ENCODE assay signal across 19 mouse cellular contexts in the genomic region with DNA sequence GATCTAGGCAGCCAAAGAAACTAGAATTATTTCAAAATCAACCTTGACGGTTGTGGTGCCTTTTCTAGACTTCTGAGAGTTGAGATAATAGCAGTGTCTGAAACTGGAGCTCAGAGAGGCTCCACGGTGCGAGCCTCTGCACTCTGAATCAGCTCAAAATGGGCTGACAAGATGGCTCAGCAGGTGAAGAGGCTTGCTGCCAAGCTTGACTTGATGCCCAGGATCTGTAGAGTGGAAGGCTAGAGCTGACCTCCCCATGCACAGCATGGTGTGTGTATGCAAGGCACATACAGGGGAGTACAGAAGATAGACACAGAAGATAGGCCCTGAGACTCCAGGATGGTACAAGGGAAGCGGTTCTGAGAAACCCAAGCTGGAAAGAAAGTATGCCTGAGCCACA.
DNase-seq lines count a peak whose midpoint lies in the region; TF ChIP-seq lines count a peak whose summit lies in the region.
"Had no signal": no experiment of that assay in that cellular context is flagged by ENCODE, and none has a peak within 500 bp of the region (broad histone marks: within the 10 kb centered on the region; RNA-seq: fewer than 3 reads in every experiment).

No protein-coding gene starts in this region.

- no peak for TF ChIP-seq CTCF in cerebellum, adult 2 months (IDR thresholded peaks at IDR 0.05; ENCODE audit: borderline replicate concordance, insufficient read depth, low read depth, low read length)

- no peak overlapping the region for H3K4me3 ChIP-seq in cerebellum, adult 2 months (replicated peaks; ENCODE audit: insufficient read depth, low read depth, low read length)

- WGBS in cerebellum, adult 2 months = 32% methylated on average over 4 of the region's 4 CpGs

- no peak for TF ChIP-seq POLR2A in cerebellum, adult 2 months (IDR thresholded peaks at IDR 0.05; ENCODE audit: borderline replicate concordance, insufficient read depth, low read length)

- H3K27ac ChIP-seq in cerebellum, adult 2 months (ENCODE audit: insufficient read depth, low read length) = no peak overlapping the region

- no peaks in the 10 kb centered on the region for H3K4me1 ChIP-seq in cerebellum, adult 2 months (ENCODE audit: control insufficient read depth, insufficient read depth, low read length)

- intact Hi-C loops in heart, postnatal 36 days (cut with DNase I) = loop anchor here (10.0 kb wide), 1 partner anchor 224 kb away; no protein-coding TSS in a partner anchor

- H3K27me3 ChIP-seq in cerebellum, adult 2 months (ENCODE audit: control insufficient read depth, insufficient read depth, low read length) = no peaks in the 10 kb centered on the region
- H3K27me3 ChIP-seq: CH12.LX, Patski had no signal

- peak; percentile 41 to 63 for DNase-seq in cerebellum, postnatal 10 days
- no peak for DNase-seq in cerebellum, postnatal 36 days
- peak; percentile 42 to 60 for DNase-seq in cerebellum, postnatal 14 days
- DNase-seq in cerebellum, adult 2 months = no peak
- peak; percentile 7 to 41 for DNase-seq in cerebellum, postnatal 25 days
- no peak for DNase-seq in cerebellum, adult 18-20 months
- peak; percentile 68 for DNase-seq in heart, adult 11 months
- no peak for DNase-seq in heart, postnatal 36 days
- DNase-seq: adrenal gland, adult 2 months; adrenal gland, adult 8-10 months; adrenal gland, postnatal 10 days; adrenal gland, postnatal 14 days; adrenal gland, postnatal 25 days; adrenal gland, postnatal 36 days; B cell, adult 2 months; cerebellum, adult 11 months; cerebellum, adult 11-12 months had no signal

Comparison
In these comparisons a context has a peak if more than half of its experiments do, and no peak if none do; other contexts are left out.
1. DNase-seq: peak in cerebellum, postnatal 10 days (2 of 2), cerebellum, postnatal 14 days (2 of 2), cerebellum, postnatal 25 days (2 of 2) and heart, adult 11 months (single experiment); none in cerebellum, postnatal 36 days (0 of 2), cerebellum, adult 2 months (0 of 2), cerebellum, adult 18-20 months (0 of 2) and heart, postnatal 36 days (0 of 2).